Mouse (Mus musculus) spleen, postnatal 4 days (tissue): ENCODE data around the gene Ranbp2.
A peak's percentile ranks its signal among the peaks of the same experiment; 100 is the strongest.
"Not testable (repeated sequence)": the region's sequence is repeated elsewhere in the genome, so short reads cannot be mapped to it uniquely, and the experiment has no call there.

ENCODE experiments used
- DNase-seq, 2 experiments: peaks; one replicate each; pipeline ENCODE4 v3.0.0; 2022; ENCODE audit warnings: low spot score in 2 of 2

Ranbp2 gene

DNA sequence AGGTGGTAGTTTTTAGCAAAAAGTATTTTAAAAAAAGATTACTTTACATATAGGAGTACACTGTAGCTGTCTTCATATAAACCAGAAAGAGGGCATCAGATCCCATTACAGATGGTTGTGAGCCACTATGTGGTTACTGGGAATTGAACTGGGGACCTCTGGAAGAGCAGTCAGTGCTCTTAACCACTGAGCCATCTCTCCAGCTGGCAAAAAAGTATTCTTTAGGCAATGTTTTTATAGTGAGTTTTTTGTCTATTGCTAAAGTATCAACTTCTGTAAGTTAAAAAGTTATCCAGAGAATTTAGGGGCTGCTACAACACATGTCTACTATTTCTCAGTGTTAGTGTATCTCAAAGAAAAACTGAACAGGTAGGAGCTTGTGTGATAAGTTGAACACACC lies 50.0 kb downstream of the Ranbp2 start:
- no peak for DNase-seq

DNA sequence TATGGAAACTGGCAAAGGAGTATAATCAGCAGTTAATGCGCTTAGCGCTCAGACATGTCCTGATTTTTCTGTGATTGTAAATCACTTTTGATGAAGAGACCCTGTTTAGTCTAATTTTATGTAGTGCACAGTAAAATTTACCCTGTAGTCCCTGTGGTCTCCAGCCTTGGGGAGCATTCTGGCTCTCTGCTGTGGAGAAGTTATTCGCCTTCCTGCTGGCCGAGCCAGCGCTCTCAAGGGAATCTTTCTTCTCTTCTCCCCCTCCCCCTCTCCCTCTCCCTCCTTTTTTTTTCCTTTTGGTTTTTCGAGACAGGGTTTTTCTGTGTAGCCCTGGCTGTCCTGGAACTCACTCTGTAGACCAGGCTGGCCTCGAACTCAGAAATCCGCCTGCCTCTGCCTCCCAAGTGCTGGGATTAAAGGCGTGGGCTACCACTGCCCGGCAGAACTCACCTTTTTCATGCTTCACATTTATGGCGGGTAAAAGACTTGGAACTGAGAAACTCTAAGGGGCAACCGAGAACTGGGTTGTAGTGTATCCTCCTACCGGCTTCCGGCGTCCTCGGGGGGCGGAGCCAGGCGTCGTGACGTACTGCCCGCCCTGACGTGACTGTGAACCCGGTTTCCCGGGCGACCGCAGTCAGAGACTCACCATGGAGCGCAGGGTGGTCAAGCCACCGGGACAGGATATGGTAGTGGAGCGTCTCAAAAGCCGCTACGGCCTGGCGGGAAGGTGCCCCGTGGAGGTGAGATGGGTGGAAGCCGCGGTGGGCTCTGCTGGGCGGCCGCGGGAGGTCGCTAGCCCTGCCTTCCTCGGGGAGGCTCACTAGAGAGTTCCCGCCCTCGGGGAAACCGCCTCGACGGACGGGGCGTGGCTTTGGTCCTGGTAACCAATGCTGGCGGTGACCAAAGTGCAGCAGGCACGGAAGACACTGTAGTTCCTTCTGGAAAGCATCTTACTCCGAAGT lies 50.9 kb downstream of the Ranbp2 start, which contains the start of gene Ccdc138:
Gene Ccdc138 (plus strand): TSS at position 629 of the 965 bp plus-strand sequence.
- peak; percentile 93 to 96 for DNase-seq

DNA sequence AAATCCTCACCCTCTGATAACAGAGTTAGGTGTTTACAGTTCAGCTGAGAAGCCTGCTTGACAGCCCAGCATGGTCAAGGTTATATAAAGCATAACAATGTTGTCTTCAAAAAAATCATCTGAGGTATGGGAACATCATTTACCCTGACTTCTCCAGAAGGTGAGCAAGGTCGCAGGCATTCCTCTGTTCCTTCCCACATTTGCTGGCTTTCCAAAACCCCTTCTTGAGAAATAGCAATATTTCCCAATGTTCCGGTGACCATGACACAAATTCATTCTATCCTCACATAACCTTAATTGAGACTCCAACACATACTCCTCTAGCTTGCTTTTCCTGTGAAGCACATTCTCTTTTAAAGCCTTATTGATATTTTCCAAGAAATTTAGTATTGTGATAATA lies 51.8 kb downstream of the Ranbp2 start:
- no peak for DNase-seq

DNA sequence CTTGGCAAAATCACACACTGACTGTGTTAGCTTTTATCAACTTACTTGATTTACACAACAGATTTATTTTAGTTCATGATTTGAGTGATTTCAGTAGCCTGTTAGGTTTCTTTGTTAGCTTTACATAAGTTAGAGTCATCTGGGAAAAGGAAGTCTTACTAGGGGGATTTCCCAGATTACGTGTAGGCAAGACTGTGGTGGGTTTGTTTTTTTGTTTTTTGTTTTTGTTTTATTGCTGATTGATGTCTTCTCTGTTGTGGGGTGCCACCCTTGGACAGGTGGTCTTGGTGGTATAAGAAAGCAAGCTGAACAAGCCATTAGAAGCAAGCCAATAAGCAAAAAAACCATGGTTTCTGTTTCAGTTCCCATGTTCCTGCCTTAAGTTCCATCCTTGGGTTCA lies 82.6 kb downstream of the Ranbp2 start:
- no peak for DNase-seq

DNA sequence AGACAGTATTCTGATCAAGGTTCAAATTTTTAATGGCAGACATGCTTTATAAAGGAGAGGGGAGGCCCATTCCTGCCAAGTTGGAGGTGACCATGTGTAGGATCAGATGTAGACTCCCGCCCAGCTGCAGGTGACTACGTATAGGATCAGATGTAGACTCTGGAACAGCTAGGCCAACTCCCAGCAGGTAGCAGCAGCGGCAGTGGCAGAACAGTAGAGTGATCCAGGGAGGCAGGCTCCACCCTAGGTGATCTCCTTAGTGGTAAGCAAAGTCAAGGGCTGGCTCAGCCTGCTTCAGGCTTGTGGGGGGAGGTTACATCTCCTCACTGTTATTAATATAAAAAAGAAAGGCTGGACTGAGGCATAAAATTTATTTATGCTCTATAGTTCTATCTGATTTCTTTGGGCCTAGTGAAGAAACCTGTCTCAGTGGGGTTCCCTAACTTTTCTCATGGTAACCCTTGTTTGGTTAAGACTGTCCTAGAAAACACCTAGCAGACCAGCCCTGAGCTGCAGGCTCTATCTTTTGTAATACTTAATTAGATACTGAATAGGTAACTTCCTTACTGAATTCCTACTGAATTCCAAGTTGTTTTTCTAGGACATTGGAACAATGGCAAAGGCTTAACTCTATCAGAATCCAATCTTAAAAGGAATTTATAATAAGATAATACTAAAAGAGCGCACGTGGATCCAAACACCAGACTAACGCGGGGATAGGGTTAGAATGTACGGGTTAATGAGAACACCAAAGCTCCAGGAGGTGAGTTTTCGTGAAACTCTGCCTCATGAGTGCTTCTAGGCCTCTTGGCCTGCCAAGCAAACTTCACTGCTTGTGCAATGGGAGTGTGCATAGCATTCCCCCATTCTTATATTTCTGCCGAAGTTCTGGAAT lies 84.4 kb downstream of the Ranbp2 start:
- no peak for DNase-seq

DNA sequence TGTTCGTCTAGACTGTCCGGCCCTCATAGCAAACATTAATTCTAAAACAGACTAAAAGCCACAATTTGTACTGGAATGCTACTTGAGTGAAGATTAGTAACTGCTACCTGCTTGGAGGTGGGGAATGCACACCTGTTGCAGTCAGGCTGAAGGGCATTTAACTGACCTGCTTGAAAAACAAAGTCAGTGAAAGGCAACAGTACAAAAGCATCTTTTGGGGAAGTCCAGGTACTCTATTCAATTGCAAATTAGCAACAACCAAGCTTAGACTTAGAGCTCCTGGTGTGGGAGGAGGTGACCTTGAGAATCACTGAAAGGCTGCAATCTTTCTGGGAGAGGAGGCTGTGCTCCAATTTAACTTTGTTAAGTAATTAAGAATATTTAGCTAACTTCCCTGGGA lies 85.5 kb downstream of the Ranbp2 start:
- DNase-seq: no peak

DNA sequence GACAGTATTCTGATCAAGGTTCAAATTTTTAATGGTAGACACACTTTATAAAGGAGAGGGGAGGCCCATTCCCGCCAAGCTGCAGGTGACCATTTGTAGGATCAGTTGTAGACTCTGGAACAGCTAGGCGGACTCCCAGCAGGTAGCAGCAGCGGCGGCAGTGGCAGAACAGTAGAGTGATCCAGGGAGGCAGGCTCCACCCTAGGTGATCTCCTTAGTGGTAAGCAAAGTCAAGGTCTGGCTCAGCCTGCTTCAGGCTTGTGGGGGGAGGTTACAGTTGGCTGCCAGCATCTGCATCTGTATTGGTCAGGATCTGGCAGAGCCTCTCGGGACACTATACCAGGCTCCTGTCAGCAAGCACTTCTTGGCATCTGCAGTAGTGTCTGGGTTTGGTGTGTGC lies 89.6 kb downstream of the Ranbp2 start:
- not testable (repeated sequence) for DNase-seq

DNA sequence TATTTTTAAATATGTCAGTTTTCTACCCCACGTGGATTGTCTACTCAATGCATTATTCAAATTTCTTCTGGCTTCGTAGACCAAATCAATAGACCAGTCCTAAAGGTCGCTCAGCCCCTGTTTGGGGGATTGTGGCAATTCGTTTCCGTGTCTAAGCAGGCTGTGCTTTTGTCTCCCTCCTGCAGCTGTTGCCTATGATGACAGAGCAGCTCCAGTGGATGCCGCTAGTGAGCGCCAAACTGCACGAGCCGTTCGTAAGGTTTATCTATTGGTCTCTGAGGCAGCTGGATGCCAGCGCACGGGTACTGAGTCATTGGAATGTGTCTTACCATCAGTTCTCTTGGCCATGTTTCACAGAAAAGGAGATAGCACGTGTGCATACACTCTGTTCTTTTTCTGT lies 93.9 kb downstream of the Ranbp2 start:
- no peak for DNase-seq
